Mouse (Mus musculus): ENCODE measurements around the gene E030018B13Rik. TPM values are rescaled to one million over a fixed set of nuclear protein-coding genes. Genes with fewer than 3 reads are reported as not detected.

The E030018B13Rik gene
- total and polyA plus RNA-seq, 2 experiments from 2014 or later: 0.15 TPM; not detected in 1

DNA sequence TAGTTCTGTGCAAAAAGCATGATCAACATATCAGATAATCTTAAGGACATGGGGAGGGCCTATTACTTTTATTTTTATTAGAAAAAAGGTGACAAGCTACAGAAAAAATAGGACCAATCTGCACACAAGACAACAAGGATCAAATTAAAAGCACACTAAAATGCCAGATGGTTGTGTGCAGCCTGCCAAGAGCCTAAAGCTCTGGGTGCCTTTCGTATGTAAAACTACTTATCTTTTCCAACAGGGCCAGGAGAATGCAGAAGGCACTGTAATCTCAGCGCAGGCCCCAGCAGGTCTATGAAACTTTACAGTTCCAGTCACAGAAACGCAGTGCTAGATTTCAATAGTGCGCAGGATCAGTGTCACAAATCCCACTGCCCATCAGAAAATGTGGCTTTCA is 22.9 kb upstream of the E030018B13Rik start:
- Histone ChIP-seq H3K4me2 (ENCODE audit: low read depth, low read length) (no peak overlapping the region), H3K4me1 (ENCODE audit: control insufficient read depth, insufficient read depth) (peaks cover 45% of the 10 kb centered on the region), H3K9me3 (replicated peaks; ENCODE audit: control insufficient read depth, low read length) (no peaks in the 10 kb centered on the region), H3K9ac (replicated peaks; ENCODE audit: low read depth, low read length) (no peak overlapping the region), H3K27me3 (ENCODE audit: control insufficient read depth, insufficient read depth, low read length) (no peaks in the 10 kb centered on the region), H3K4me3 (ENCODE audit: low read depth, low read length) (no peak overlapping the region), H3K27ac (ENCODE audit: low read depth) (peak overlapping the region; percentile 69), H3K36me3 (replicated peaks; ENCODE audit: control insufficient read depth, insufficient read depth, low read length) (peaks cover 22% of the 10 kb centered on the region)
- ATAC-seq (ENCODE audit: insufficient read depth, low read depth): no peak
- DNase-seq (ENCODE audit: low spot score): no peak
- no peak for TF ChIP-seq EP300 (IDR thresholded peaks at IDR 0.05; ENCODE audit: low read depth)
- no peak for TF ChIP-seq CTCF (IDR thresholded peaks at IDR 0.05; ENCODE audit: low read depth)
- 36% methylated on average over 4 of the region's 4 CpGs for WGBS

DNA sequence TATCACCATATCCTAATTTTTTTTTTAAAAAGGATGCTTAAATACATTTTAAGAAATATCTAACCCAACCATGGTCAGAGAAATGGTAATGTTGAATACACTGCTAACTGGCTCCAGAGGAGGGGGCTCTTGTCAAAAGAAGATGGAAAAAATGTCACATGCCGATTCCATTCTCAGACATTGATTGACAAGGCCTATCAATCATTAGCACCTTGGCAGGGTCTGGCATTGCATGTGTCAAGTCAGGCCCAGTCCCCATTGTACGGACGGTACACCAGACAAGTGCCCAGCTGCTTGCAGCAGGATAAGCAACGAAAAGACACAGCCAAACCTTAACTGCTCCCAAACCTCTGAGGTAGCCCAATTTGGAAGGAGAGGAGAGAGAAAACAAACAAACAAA is 22.0 kb upstream of the E030018B13Rik start:
- Histone ChIP-seq H3K9me3 (replicated peaks; ENCODE audit: control insufficient read depth, low read length) (no peaks in the 10 kb centered on the region), H3K9ac (replicated peaks; ENCODE audit: low read depth, low read length) (no peak overlapping the region), H3K4me1 (ENCODE audit: control insufficient read depth, insufficient read depth) (peaks cover 35% of the 10 kb centered on the region), H3K4me3 (ENCODE audit: low read depth, low read length) (no peak overlapping the region), H3K36me3 (replicated peaks; ENCODE audit: control insufficient read depth, insufficient read depth, low read length) (peaks cover 20% of the 10 kb centered on the region), H3K4me2 (ENCODE audit: low read depth, low read length) (no peak overlapping the region), H3K27ac (ENCODE audit: low read depth) (peak overlapping the region; percentile 99; the same call in 1 of the 2 replicates), H3K27me3 (ENCODE audit: control insufficient read depth, insufficient read depth, low read length) (no peaks in the 10 kb centered on the region)
- no peak for TF ChIP-seq CTCF (IDR thresholded peaks at IDR 0.05; ENCODE audit: low read depth)
- no peak for TF ChIP-seq EP300 (IDR thresholded peaks at IDR 0.05; ENCODE audit: low read depth)
- no peak for ATAC-seq (ENCODE audit: insufficient read depth, low read depth)
- WGBS: 45% methylated on average over 4 of the region's 4 CpGs
- no peak for DNase-seq (ENCODE audit: low spot score)

DNA sequence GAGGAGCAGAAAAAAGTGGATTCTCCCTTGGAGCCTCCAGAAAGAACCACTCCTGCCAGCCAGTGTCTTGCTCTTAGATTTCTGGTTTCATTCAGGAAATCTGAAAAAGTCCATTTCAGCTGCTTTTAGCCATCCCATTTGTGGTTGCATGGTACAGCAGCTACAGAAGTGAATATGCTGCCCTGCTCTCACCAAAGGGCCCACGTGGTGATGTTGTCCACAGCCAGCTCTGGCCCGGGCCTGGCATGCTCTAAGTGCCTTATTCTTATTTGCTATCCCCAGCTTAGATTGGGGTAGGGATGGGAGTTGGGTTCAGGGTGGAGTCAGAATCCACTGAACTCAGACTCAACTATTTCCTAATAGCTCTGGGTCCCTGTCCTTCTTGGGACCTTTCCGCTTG is 21.4 kb upstream of the E030018B13Rik start:
- no peaks in the 10 kb centered on the region for H3K27me3 ChIP-seq (ENCODE audit: control insufficient read depth, insufficient read depth, low read length)
- no peak for TF ChIP-seq CTCF (IDR thresholded peaks at IDR 0.05; ENCODE audit: low read depth)
- TF ChIP-seq EP300 (IDR thresholded peaks at IDR 0.05; ENCODE audit: low read depth): no peak
- peak overlapping the region; percentile 99 for H3K27ac ChIP-seq (ENCODE audit: low read depth)
- no peak overlapping the region for H3K9ac ChIP-seq (replicated peaks; ENCODE audit: low read depth, low read length)
- peaks cover 35% of the 10 kb centered on the region for H3K4me1 ChIP-seq (ENCODE audit: control insufficient read depth, insufficient read depth)
- peaks cover 14% of the 10 kb centered on the region for H3K36me3 ChIP-seq (replicated peaks; ENCODE audit: control insufficient read depth, insufficient read depth, low read length)
- H3K4me2 ChIP-seq (ENCODE audit: low read depth, low read length): no peak overlapping the region
- no peak overlapping the region for H3K4me3 ChIP-seq (ENCODE audit: low read depth, low read length)
- DNase-seq (ENCODE audit: low spot score): no peak
- 75% methylated on average over 3 of the region's 3 CpGs for WGBS
- ATAC-seq (ENCODE audit: insufficient read depth, low read depth): no peak
- H3K9me3 ChIP-seq (replicated peaks; ENCODE audit: control insufficient read depth, low read length): no peaks in the 10 kb centered on the region

DNA sequence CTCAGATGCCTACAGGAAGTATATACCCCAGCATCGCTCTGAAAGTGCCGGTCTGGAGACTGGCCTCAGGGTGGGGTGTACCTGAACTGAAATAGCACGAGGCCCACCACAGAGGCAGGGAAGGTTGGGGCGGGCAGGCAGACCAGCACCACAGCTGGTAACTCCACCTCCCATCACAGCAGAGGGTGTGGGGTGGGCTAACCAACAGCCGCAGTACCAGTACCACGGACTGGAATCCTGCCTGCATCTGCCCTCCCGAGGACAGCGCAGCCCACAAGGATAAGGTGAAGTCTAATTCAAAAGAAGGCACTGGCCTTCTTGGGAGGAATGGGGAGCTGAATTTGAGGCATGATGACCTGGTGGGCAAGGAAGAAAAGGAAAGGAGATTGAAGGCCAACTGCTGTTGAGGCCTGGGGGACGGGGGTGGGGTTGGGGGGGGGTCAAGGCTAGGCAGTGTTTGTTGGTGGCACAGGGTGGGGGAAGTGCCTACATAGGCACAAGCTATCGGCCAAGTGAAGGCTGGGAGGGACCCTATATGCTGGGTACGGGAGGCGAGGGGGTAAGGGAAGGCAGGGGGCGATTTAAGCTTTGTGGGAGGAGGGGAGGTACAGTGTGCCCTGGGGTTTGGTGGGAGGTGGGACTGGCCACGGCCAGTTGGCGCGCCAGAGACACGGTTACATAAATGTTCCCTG is 20.2 kb upstream of the E030018B13Rik start:
- Histone ChIP-seq H3K4me3 (ENCODE audit: low read depth, low read length) (peak overlapping the region; percentile 27), H3K9ac (replicated peaks; ENCODE audit: low read depth, low read length) (peak overlapping the region; percentile 34), H3K9me3 (replicated peaks; ENCODE audit: control insufficient read depth, low read length) (no peaks in the 10 kb centered on the region), H3K27me3 (ENCODE audit: control insufficient read depth, insufficient read depth, low read length) (no peaks in the 10 kb centered on the region), H3K36me3 (replicated peaks; ENCODE audit: control insufficient read depth, insufficient read depth, low read length) (0 out of 2 replicates have a peak, but pooled peaks cover 2% of the 10 kb centered on the region), H3K27ac (ENCODE audit: low read depth) (peak overlapping the region; percentile 99), H3K4me1 (ENCODE audit: control insufficient read depth, insufficient read depth) (peaks cover 40% of the 10 kb centered on the region), H3K4me2 (ENCODE audit: low read depth, low read length) (peak overlapping the region; percentile 63)
- TF ChIP-seq CTCF (IDR thresholded peaks at IDR 0.05; ENCODE audit: low read depth) (no peak), EP300 (IDR thresholded peaks at IDR 0.05; ENCODE audit: low read depth) (no peak)
- ATAC-seq (ENCODE audit: insufficient read depth, low read depth) (peak; percentile 8; the same call in 1 of the 2 replicates), DNase-seq (ENCODE audit: low spot score) (no peak)
- WGBS: 20% methylated on average over 16 of the region's 17 CpGs

DNA sequence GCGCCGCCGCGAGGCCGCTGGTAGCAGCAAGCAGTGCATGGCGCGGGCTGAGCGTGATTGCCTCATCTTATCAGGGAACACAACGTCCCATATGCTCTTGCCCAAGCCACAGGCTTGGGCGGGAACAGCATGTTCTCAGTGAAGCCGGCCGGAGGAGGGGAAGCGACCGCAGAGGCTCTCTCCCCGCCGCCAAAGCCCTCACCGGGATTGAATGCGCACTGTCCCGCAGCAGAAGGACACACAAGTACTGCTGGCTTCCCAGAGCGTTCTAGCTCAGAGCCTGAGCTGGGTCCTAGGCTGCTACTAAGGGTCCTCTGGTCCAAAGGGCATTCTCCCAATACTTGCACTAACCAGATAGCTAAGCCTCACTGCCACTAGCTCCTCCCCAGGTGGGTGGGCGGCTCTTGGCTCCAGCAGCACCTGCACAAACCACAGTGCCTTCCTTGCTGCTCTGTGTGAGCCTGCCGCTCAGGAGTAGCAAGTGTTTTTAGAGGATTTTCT is 19.6 kb upstream of the E030018B13Rik start:
- under 1% methylated on average over 22 of the region's 22 CpGs for WGBS
- Histone ChIP-seq H3K27me3 (ENCODE audit: control insufficient read depth, insufficient read depth, low read length) (no peaks in the 10 kb centered on the region), H3K36me3 (replicated peaks; ENCODE audit: control insufficient read depth, insufficient read depth, low read length) (no peaks in the 10 kb centered on the region), H3K4me2 (ENCODE audit: low read depth, low read length) (peak overlapping the region; percentile 63), H3K9me3 (replicated peaks; ENCODE audit: control insufficient read depth, low read length) (no peaks in the 10 kb centered on the region), H3K4me1 (ENCODE audit: control insufficient read depth, insufficient read depth) (peaks cover 45% of the 10 kb centered on the region), H3K9ac (replicated peaks; ENCODE audit: low read depth, low read length) (peak overlapping the region; percentile 66), H3K4me3 (ENCODE audit: low read depth, low read length) (peak overlapping the region; percentile 27), H3K27ac (ENCODE audit: low read depth) (peak overlapping the region; percentile 99)
- TF ChIP-seq EP300 (IDR thresholded peaks at IDR 0.05; ENCODE audit: low read depth): peak; percentile 100
- TF ChIP-seq CTCF (IDR thresholded peaks at IDR 0.05; ENCODE audit: low read depth): peak; percentile 69
- peak; percentile 97 for ATAC-seq (ENCODE audit: insufficient read depth, low read depth)
- peak; percentile 98 for DNase-seq (ENCODE audit: low spot score)
